Mouse (Mus musculus): Measurements from ENCODE around the gene 2310034C09Rik. TPM values are rescaled to one million over a fixed set of nuclear protein-coding genes. Genes with fewer than 3 reads are reported as not detected.
"Not testable (repeated sequence)": the region's sequence is repeated elsewhere in the genome, so short reads cannot be mapped to it uniquely, and the experiment has no call there.

The 2310034C09Rik gene
- 0.13 and 0.23 TPM in 2 replicates for polyA plus RNA-seq (2015; fragmentation: Nextera tagmentation; extraction: Ambion mirVana)

DNA sequence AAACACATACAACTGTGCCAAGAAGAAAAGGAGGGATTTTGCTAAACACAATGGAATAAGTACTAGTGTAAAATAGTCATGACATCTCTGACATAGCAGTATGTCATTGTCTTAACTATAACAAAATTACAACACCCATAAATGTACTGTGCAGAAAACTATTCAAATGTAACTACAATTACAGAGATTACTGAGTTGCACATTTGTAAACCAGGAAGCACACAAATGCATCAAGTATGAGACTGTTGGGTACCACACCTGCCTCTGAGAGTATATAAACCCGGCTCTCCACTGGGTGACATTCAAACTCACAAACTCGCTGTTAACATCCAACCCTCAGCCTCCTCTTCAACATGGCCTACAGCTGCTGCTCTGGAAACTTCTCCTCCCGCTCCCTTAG lies at the start of gene 2310034C09Rik:
Gene 2310034C09Rik (plus strand): TSS at position 301 of the 400 bp plus-strand sequence.
- H3K27me3 ChIP-seq (ENCODE audit: control insufficient read depth, insufficient read depth, low read length); H3K4me1 ChIP-seq (replicated peaks; ENCODE audit: control insufficient read depth, insufficient read depth); DNase-seq (ENCODE audit: low spot score); H3K9ac ChIP-seq (ENCODE audit: low read length); H3K4me2 ChIP-seq (replicated peaks; ENCODE audit: low read depth); H3K36me3 ChIP-seq (ENCODE audit: control insufficient read depth, insufficient read depth, low read length); H3K9me3 ChIP-seq (ENCODE audit: control insufficient read depth, low read length); ATAC-seq (ENCODE audit: low FRiP score, low TSS enrichment); H3K27ac ChIP-seq (replicated peaks); H3K4me3 ChIP-seq (ENCODE audit: low read depth, low read length): not testable (repeated sequence)
- WGBS = 74% methylated on average over 2 of the region's 3 CpGs

DNA sequence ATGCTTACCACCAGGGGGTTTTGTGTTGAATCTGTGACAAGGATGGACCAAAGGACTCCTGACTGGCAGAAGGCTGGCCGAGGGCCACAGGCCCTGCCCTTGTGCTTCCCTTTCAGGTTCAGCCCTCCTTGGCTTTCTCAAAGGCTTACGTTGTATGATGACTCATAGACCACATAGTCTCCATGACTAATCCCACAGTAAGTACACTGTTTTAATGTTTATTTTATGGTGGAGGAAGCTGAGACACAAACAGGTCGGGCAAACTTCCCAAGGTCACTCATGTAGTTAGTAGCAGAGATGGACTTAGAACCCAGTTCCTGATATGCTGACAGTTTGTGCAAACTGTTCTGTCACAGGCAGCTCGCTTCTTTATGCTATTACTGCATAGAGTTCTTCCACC lies 47.9 kb upstream of the 2310034C09Rik start:
- no peak overlapping the region for H3K27ac ChIP-seq (replicated peaks)
- 43% methylated on average over 4 of the region's 4 CpGs for WGBS
- DNase-seq (ENCODE audit: low spot score) = peak; percentile 66
- H3K4me1 ChIP-seq (replicated peaks; ENCODE audit: control insufficient read depth, insufficient read depth) = no peaks in the 10 kb centered on the region
- H3K4me2 ChIP-seq (replicated peaks; ENCODE audit: low read depth) = no peak overlapping the region
- H3K27me3 ChIP-seq (ENCODE audit: control insufficient read depth, insufficient read depth, low read length) = no peaks in the 10 kb centered on the region
- H3K9ac ChIP-seq (ENCODE audit: low read length) = no peak overlapping the region
- no peaks in the 10 kb centered on the region for H3K36me3 ChIP-seq (ENCODE audit: control insufficient read depth, insufficient read depth, low read length)
- H3K4me3 ChIP-seq (ENCODE audit: low read depth, low read length) = no peak overlapping the region
- TF ChIP-seq EP300 (optimal IDR thresholded peaks at IDR 0.05) (no peak), CTCF (IDR thresholded peaks at IDR 0.05; ENCODE audit: low read depth) (peak; percentile 39)
- ATAC-seq (ENCODE audit: low FRiP score, low TSS enrichment) = peak; percentile 99
- H3K9me3 ChIP-seq (ENCODE audit: control insufficient read depth, low read length) = no peaks in the 10 kb centered on the region

DNA sequence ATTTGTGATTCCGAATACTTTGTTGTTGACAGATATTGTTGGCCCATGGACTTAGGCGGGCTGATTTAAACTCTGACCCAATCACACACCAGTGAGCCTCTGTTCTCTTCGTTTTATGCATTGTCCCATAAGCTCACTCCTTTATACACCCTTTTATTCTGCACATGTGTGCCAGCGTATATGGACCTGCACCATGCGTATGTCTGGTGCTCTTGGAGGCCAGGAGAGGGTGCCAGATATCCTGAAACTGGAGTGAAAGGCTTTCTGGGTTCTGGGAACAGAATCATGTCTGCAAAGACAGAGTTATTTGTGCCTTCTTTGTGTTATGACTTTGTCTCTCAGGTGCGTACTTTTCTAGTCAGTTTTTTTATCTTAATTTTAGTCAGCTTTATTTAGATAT lies 47.4 kb upstream of the 2310034C09Rik start:
- H3K4me3 ChIP-seq (ENCODE audit: low read depth, low read length) = no peak overlapping the region
- no peaks in the 10 kb centered on the region for H3K27me3 ChIP-seq (ENCODE audit: control insufficient read depth, insufficient read depth, low read length)
- no peak overlapping the region for H3K4me2 ChIP-seq (replicated peaks; ENCODE audit: low read depth)
- ATAC-seq (ENCODE audit: low FRiP score, low TSS enrichment) = peak; percentile 51; the same call in 1 of the 2 replicates
- no peaks in the 10 kb centered on the region for H3K9me3 ChIP-seq (ENCODE audit: control insufficient read depth, low read length)
- TF ChIP-seq CTCF (IDR thresholded peaks at IDR 0.05; ENCODE audit: low read depth) (peak; percentile 56), EP300 (optimal IDR thresholded peaks at IDR 0.05) (no peak)
- no peak overlapping the region for H3K9ac ChIP-seq (ENCODE audit: low read length)
- no peaks in the 10 kb centered on the region for H3K36me3 ChIP-seq (ENCODE audit: control insufficient read depth, insufficient read depth, low read length)
- no peak overlapping the region for H3K27ac ChIP-seq (replicated peaks)
- DNase-seq (ENCODE audit: low spot score) = no peak
- no peaks in the 10 kb centered on the region for H3K4me1 ChIP-seq (replicated peaks; ENCODE audit: control insufficient read depth, insufficient read depth)
- 78% methylated on average over 6 of the region's 6 CpGs for WGBS

DNA sequence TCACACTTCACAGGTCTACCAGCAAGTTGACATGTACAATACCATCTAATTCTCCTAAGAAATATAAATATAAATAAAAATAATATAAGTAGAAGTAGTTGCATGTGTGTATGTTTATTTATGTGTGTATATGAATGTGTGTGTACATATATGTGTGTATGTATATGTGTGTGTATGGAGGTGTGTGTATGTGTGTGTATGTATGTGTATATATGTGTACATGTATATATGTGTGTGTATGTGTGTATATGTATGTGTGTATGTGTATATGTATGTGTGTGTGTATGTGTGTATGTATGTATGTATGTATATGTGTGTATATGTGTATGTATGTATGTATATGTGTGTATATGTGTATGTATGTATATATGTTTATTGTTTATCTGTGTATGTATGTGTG lies 42.1 kb upstream of the 2310034C09Rik start:
- no peak overlapping the region for H3K9ac ChIP-seq (ENCODE audit: low read length)
- H3K27me3 ChIP-seq (ENCODE audit: control insufficient read depth, insufficient read depth, low read length) = no peaks in the 10 kb centered on the region
- no peaks in the 10 kb centered on the region for H3K36me3 ChIP-seq (ENCODE audit: control insufficient read depth, insufficient read depth, low read length)
- ATAC-seq (ENCODE audit: low FRiP score, low TSS enrichment) (no peak), DNase-seq (ENCODE audit: low spot score) (no peak)
- no peak for TF ChIP-seq CTCF (IDR thresholded peaks at IDR 0.05; ENCODE audit: low read depth)
- no peak for TF ChIP-seq EP300 (optimal IDR thresholded peaks at IDR 0.05)
- H3K4me2 ChIP-seq (replicated peaks; ENCODE audit: low read depth) = no peak overlapping the region
- no peak overlapping the region for H3K27ac ChIP-seq (replicated peaks)
- no peaks in the 10 kb centered on the region for H3K4me1 ChIP-seq (replicated peaks; ENCODE audit: control insufficient read depth, insufficient read depth)
- no peak overlapping the region for H3K4me3 ChIP-seq (ENCODE audit: low read depth, low read length)
- H3K9me3 ChIP-seq (ENCODE audit: control insufficient read depth, low read length) = no peaks in the 10 kb centered on the region

DNA sequence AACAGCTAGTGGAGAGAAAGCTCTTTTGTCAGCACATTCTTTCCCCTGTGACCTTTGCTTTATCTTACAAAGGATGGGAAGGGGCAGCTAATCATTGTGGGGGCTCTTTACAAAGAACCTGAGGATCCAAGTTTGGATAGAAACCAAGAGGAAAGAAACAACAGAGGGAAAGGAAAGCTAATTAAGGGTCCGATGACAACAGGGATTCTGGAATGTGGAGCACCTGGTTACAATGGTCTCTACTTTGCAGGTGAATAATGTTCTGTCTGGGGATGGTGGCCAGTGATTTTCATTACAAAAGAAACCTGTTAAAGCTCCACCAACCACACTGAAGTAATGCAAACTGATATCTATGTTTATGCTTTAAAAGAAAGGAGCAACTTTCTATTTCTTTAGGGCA lies 38.6 kb upstream of the 2310034C09Rik start:
- no peaks in the 10 kb centered on the region for H3K4me1 ChIP-seq (replicated peaks; ENCODE audit: control insufficient read depth, insufficient read depth)
- no peak for TF ChIP-seq CTCF (IDR thresholded peaks at IDR 0.05; ENCODE audit: low read depth)
- no peak for TF ChIP-seq EP300 (optimal IDR thresholded peaks at IDR 0.05)
- DNase-seq (ENCODE audit: low spot score) (no peak), ATAC-seq (ENCODE audit: low FRiP score, low TSS enrichment) (no peak)
- H3K27me3 ChIP-seq (ENCODE audit: control insufficient read depth, insufficient read depth, low read length) = no peaks in the 10 kb centered on the region
- H3K9ac ChIP-seq (ENCODE audit: low read length) = no peak overlapping the region
- H3K27ac ChIP-seq (replicated peaks) = no peak overlapping the region
- no peaks in the 10 kb centered on the region for H3K36me3 ChIP-seq (ENCODE audit: control insufficient read depth, insufficient read depth, low read length)
- H3K4me2 ChIP-seq (replicated peaks; ENCODE audit: low read depth) = no peak overlapping the region
- no peaks in the 10 kb centered on the region for H3K9me3 ChIP-seq (ENCODE audit: control insufficient read depth, low read length)
- 32% methylated on average over 1 of the region's 1 CpGs for WGBS
- H3K4me3 ChIP-seq (ENCODE audit: low read depth, low read length) = no peak overlapping the region

DNA sequence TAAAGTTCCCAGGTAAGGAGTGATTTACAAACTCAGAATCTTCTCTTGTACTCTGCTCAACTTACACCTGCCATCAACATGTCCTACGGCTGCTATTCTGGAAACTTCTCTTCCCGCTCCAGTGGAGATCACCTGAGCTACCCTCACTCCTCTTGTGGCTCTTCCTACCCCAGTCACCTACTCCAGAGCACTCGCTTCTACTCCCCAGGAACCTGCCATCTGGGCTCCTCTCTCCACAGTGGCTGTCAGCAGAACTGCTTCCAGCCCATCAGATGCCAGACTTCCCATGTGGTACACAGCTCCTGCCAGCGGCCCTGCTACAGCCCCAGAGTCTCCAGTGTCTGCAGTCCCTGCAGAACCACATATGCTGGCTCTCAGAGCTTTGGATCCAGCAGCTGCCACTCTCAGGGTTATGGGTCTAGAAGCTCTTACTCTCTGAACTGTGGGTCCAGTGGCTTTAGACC lies 29.8 kb upstream of the 2310034C09Rik start, which contains the start of gene Krtap13-1:
Gene Krtap13-1 (plus strand): TSS at position 51 of the 464 bp plus-strand sequence.
- Histone ChIP-seq H3K36me3 (ENCODE audit: control insufficient read depth, insufficient read depth, low read length) (no peaks in the 10 kb centered on the region), H3K9ac (ENCODE audit: low read length) (no peak within 1 kb of the TSS), H3K4me1 (replicated peaks; ENCODE audit: control insufficient read depth, insufficient read depth) (no peaks in the 10 kb centered on the region), H3K9me3 (ENCODE audit: control insufficient read depth, low read length) (no peaks in the 10 kb centered on the region), H3K27me3 (ENCODE audit: control insufficient read depth, insufficient read depth, low read length) (no peaks in the 10 kb centered on the region), H3K4me2 (replicated peaks; ENCODE audit: low read depth) (no peak within 1 kb of the TSS), H3K27ac (replicated peaks) (no peak within 1 kb of the TSS), H3K4me3 (ENCODE audit: low read depth, low read length) (no peak within 1 kb of the TSS)
- WGBS = 82% methylated on average over 4 of the region's 4 CpGs
- no peak for DNase-seq (ENCODE audit: low spot score)
- ATAC-seq (ENCODE audit: low FRiP score, low TSS enrichment) = no peak
- no peak for TF ChIP-seq EP300 (optimal IDR thresholded peaks at IDR 0.05)
- no peak for TF ChIP-seq CTCF (IDR thresholded peaks at IDR 0.05; ENCODE audit: low read depth)

Measured in stomach, postnatal 0 days (tissue).